Mouse (Mus musculus): ENCODE measurements around the gene Ascl5.

DNA sequence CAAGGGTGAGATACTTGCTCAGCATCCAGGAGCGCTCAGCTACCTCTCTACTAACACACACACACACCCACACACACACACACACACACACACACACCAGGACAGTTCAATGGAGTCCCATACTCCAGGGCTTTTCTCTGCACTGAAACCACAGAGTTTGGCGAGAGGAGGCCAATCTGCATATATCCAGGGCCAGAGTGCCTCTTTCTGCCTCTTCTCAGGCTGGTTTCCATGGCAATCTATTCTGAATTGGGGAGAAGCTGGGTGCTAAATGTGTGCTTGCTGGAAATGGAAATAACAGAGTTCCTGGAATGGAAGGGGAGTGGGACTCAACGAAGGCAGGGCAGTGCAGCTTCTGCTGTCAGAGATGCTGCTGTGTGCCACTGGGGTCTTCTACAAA is 5.2 kb downstream of the Ascl5 start:
- no peak for TF ChIP-seq TAL1 (IDR thresholded peaks at IDR 0.05; ENCODE audit: low read length)
- TF ChIP-seq GATA1 (IDR thresholded peaks at IDR 0.05; ENCODE audit: low read length) = no peak

Measured in erythroblast, embryonic 14.5 days (primary cell).